Mouse (Mus musculus) C2C12 (cell line): ENCODE measurements around the gene Tent4a. TPM values are rescaled to one million over a fixed set of nuclear protein-coding genes. Genes with fewer than 3 reads are reported as not detected.
A peak's percentile ranks its signal among the peaks of the same experiment; 100 is the strongest.

ENCODE experiments used
- H3K27me3 ChIP-seq: one replicate; pipeline ENCODE4 v1.6.1; 2011; ENCODE audit not compliant: control insufficient read depth, insufficient read depth, insufficient read length
- H3K36me3 ChIP-seq: one replicate; pipeline ENCODE4 v1.6.1; 2011; ENCODE audit not compliant: control insufficient read depth, insufficient read depth
- H3K4me3 ChIP-seq: one replicate; pipeline ENCODE4 v1.5.1; 2011; ENCODE audit warnings: mild to moderate bottlenecking, control low read depth; ENCODE audit not compliant: poor library complexity, insufficient read depth, severe bottlenecking
- H3K79me2 ChIP-seq: one replicate; pipeline ENCODE4 v1.6.1; 2011; ENCODE audit not compliant: control insufficient read depth, insufficient read depth
- H3K79me3 ChIP-seq: one replicate; pipeline ENCODE4 v1.6.1; 2011; ENCODE audit warnings: low read depth, control low read depth
- H3ac ChIP-seq: one replicate; pipeline ENCODE3; 2011; ENCODE audit warnings: low read depth; ENCODE audit not compliant: control insufficient read depth, insufficient read length
- CEBPB ChIP-seq: IDR thresholded peaks from one replicate; pipeline ENCODE4 v1.6.1; 2011; ENCODE audit warnings: low read depth, mild to moderate bottlenecking, control low read depth, moderate library complexity
- CTCF ChIP-seq: IDR thresholded peaks from one replicate; pipeline ENCODE4 v1.5.1; 2011; ENCODE audit not compliant: control insufficient read depth, insufficient read depth, insufficient read length
- FOSL1 ChIP-seq: IDR thresholded peaks from one replicate; pipeline ENCODE4 v1.8.0; 2011; ENCODE audit warnings: mild to moderate bottlenecking, low read length; ENCODE audit not compliant: poor library complexity, insufficient read depth, severe bottlenecking
- MAX ChIP-seq: IDR thresholded peaks from one replicate; pipeline ENCODE4 v1.6.1; 2011; ENCODE audit warnings: mild to moderate bottlenecking, control low read depth
- MYOD1 ChIP-seq: IDR thresholded peaks from one replicate; pipeline ENCODE4 v1.6.1; 2011; ENCODE audit warnings: low read depth; ENCODE audit not compliant: control insufficient read depth, insufficient read length
- MYOG ChIP-seq: IDR thresholded peaks from one replicate; pipeline ENCODE4 v1.6.1; 2011; ENCODE audit not compliant: control insufficient read depth, insufficient read length; ENCODE audit errors: extremely low read depth
- USF1 ChIP-seq: IDR thresholded peaks from one replicate; pipeline ENCODE4 v1.6.1; 2011; ENCODE audit warnings: low read depth, mild to moderate bottlenecking, control low read depth, moderate library complexity
- polyA plus RNA-seq: library from polyadenylated mRNA; unstranded; fragments of >200 nt; fragmentation: generic; extraction: Trizol; gene quantifications from one replicate; pipeline ENCODE4 v1.2.1, GENCODE M21; 2012; ENCODE audit warnings: missing spikeins

The Tent4a gene
- polyA plus RNA-seq, 1 experiment = 19.2 TPM

DNA sequence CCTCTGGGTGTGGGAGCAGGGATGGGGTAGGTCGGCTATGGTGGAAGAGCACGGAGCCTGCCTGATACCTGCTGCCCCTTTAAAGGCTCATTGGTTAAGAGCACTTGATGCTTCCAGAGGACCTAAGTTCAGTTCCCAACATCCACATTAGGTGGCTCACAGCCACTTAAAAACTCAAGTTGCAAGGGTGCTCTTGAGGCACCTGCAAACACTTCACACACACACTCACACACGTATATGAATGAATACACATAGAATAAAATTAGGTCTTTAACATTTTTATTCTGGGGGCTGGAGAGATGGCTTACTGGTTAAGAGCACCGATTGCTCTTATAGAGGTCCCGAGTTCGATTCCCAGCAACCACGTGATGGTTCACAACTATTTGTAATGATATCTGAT is 47.3 kb downstream of the Tent4a start:
- Histone ChIP-seq H3K79me2 (no peaks in the 10 kb centered on the region), H3K27me3 (no peaks in the 10 kb centered on the region), H3K79me3 (no peaks in the 10 kb centered on the region), H3K4me3 (no peak overlapping the region), H3K36me3 (no peaks in the 10 kb centered on the region), H3ac (no peak overlapping the region)
- no peak for TF ChIP-seq MYOG
- TF ChIP-seq CEBPB = no peak
- no peak for TF ChIP-seq MAX
- no peak for TF ChIP-seq MYOD1
- TF ChIP-seq CTCF = no peak
- no peak for TF ChIP-seq FOSL1
- no peak for TF ChIP-seq USF1

GRCm38 (mm10) chr13:69485833-69486232 is 48.6 kb downstream of the Tent4a start:
- no peak overlapping the region for H3ac ChIP-seq
- H3K36me3 ChIP-seq = no peaks in the 10 kb centered on the region
- H3K4me3 ChIP-seq = no peak overlapping the region
- H3K27me3 ChIP-seq = no peaks in the 10 kb centered on the region
- TF ChIP-seq MAX (no peak), MYOD1 (no peak), USF1 (no peak), CEBPB (no peak), FOSL1 (no peak), MYOG (no peak), CTCF (no peak)
- H3K79me3 ChIP-seq = no peaks in the 10 kb centered on the region
- no peaks in the 10 kb centered on the region for H3K79me2 ChIP-seq

- H3K79me2 ChIP-seq = no peaks in the 10 kb centered on the region
- H3K27me3 ChIP-seq = no peaks in the 10 kb centered on the region
- H3K4me3 ChIP-seq = no peak overlapping the region
- TF ChIP-seq CEBPB (no peak), MYOG (no peak), CTCF (no peak), FOSL1 (no peak), USF1 (no peak), MAX (no peak), MYOD1 (no peak)
- no peaks in the 10 kb centered on the region for H3K36me3 ChIP-seq
- no peak overlapping the region for H3ac ChIP-seq
- H3K79me3 ChIP-seq = no peaks in the 10 kb centered on the region
These were observed 49.1 kb downstream of the Tent4a start for GRCm38 (mm10) chr13:69485326-69485725.

- H3K4me3 ChIP-seq = no peak overlapping the region
- no peak for TF ChIP-seq CTCF
- peak; percentile 54 for TF ChIP-seq USF1
- TF ChIP-seq MAX = no peak
- no peaks in the 10 kb centered on the region for H3K36me3 ChIP-seq
- H3K79me2 ChIP-seq = no peaks in the 10 kb centered on the region
- no peaks in the 10 kb centered on the region for H3K79me3 ChIP-seq
- H3K27me3 ChIP-seq = no peaks in the 10 kb centered on the region
- H3ac ChIP-seq = no peak overlapping the region
These were observed 51.7 kb downstream of the Tent4a start for GRCm38 (mm10) chr13:69482751-69483150.

DNA sequence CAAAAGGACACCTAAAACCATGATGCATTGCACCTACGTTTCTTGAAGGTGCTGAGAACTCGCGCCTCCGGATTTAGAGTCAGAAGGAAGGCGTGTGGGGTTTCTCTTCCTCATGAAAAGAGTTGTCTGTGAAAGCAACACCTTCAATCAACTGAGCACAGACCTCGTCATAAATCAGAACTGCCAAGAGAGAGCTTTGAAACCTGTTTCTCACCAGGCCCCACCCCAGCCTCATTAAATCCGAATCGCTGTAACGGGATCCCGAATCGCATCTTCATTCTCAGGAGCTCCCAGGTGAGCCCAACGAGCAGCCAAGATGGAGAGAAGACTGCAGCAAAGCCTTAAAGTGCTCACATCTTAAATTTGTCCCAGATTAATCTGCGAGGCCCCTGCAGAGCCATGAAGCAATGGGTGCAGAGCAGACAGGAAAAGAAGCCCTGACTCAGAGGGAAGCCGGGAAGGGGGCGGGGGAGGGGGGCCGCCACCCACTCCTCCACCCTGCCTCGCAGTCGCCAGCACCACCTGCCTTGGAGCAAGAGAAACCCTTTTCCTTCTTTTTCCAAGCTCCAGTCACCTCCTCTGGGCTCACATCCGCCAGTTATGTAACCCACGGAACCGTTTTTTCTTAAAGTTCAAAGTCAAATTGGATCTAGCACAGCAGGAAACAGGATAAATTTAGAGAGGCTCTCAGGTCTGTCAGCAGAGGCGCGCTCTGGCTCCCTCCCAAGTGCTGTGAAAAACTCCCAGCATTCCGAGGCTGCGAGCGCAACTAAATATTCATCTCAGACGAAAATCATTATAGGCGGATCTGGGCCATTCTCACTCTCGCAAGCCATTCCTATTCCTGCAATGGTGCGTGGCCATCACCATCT is 52.5 kb downstream of the Tent4a start:
- H3K4me3 ChIP-seq = no peak overlapping the region
- H3K79me3 ChIP-seq = no peaks in the 10 kb centered on the region
- no peak overlapping the region for H3ac ChIP-seq
- no peaks in the 10 kb centered on the region for H3K36me3 ChIP-seq
- H3K27me3 ChIP-seq = no peaks in the 10 kb centered on the region
- no peaks in the 10 kb centered on the region for H3K79me2 ChIP-seq
- TF ChIP-seq FOSL1 (no peak), CTCF (no peak), USF1 (no peak), CEBPB (no peak), MAX (no peak), MYOD1 (no peak), MYOG (no peak)

GRCm38 (mm10) chr13:69481026-69481425 is 53.4 kb downstream of the Tent4a start:
- H3K79me2 ChIP-seq = no peaks in the 10 kb centered on the region
- no peaks in the 10 kb centered on the region for H3K79me3 ChIP-seq
- H3ac ChIP-seq = no peak overlapping the region
- no peaks in the 10 kb centered on the region for H3K27me3 ChIP-seq
- no peak overlapping the region for H3K4me3 ChIP-seq
- TF ChIP-seq MAX = no peak
- no peak for TF ChIP-seq CTCF
- no peak for TF ChIP-seq CEBPB
- no peak for TF ChIP-seq USF1
- TF ChIP-seq MYOG = no peak
- TF ChIP-seq MYOD1 = no peak
- TF ChIP-seq FOSL1 = no peak
- no peaks in the 10 kb centered on the region for H3K36me3 ChIP-seq
